Mouse (Mus musculus) small intestine, adult 2 months (tissue): Measurements from ENCODE around the gene Sec22c. TPM values are rescaled to one million over a fixed set of nuclear protein-coding genes. Genes with fewer than 3 reads are reported as not detected.

ENCODE experiments used
- H3K27ac ChIP-seq: fragments of 200-500 bp; 2 replicates; pipeline ENCODE4 v1.5.1; 2012; ENCODE audit warnings: low read depth, low read length, control low read depth, inconsistent platforms; ENCODE audit not compliant: insufficient read depth
- H3K27me3 ChIP-seq: fragments of 200-500 bp; 2 replicates; pipeline ENCODE4 v1.6.1; 2012; ENCODE audit warnings: mild to moderate bottlenecking, moderate library complexity, low read length, inconsistent platforms; ENCODE audit not compliant: control insufficient read depth, insufficient read depth
- H3K36me3 ChIP-seq: fragments of 200-500 bp; 2 replicates; pipeline ENCODE4 v1.6.1; 2012; ENCODE audit warnings: mild to moderate bottlenecking, low read length, control low read depth, inconsistent platforms; ENCODE audit not compliant: control insufficient read depth, insufficient read depth
- H3K4me1 ChIP-seq: fragments of 200-500 bp; 2 replicates; pipeline ENCODE4 v1.6.1; 2012; ENCODE audit warnings: low read length, inconsistent platforms, mixed read lengths; ENCODE audit not compliant: control insufficient read depth, insufficient read depth, insufficient read length
- H3K4me3 ChIP-seq: fragments of 200-500 bp; 2 replicates; pipeline ENCODE4 v1.5.1; 2012; ENCODE audit warnings: low read depth, mild to moderate bottlenecking, control low read depth, inconsistent platforms, low read length, moderate library complexity
- CTCF ChIP-seq: fragments of 200-500 bp; IDR thresholded peaks from 2 replicates; pipeline ENCODE4 v1.5.1; 2012; ENCODE audit warnings: low read depth, mild to moderate bottlenecking, control low read depth, inconsistent platforms, low read length, moderate library complexity, mixed read lengths; ENCODE audit not compliant: insufficient replicate concordance, insufficient read length; ENCODE audit errors: extremely low read depth
- POLR2A ChIP-seq: fragments of 200-500 bp; IDR thresholded peaks from 2 replicates; pipeline ENCODE4 v1.6.1; 2012; ENCODE audit warnings: low read depth, mild to moderate bottlenecking, control low read depth, inconsistent platforms, low read length, moderate library complexity
- WGBS: fragments of 180-500 bp; shearing (Covaris S2); methylation state at CpG from one replicate; pipeline ENCODE4 v1.1.7; 2018; 5-methylcytosine and 5-hydroxymethylcytosine counted together
- polyA plus RNA-seq: library from polyadenylated mRNA; depleted of rRNA; stranded (reverse); fragments of >200 nt; gene quantifications from 2 replicates; pipeline ENCODE4 v1.2.3, GENCODE M21; 2012; rRNA removed

The Sec22c gene
- polyA plus RNA-seq, 1 experiment: 27.0 TPM

- TF ChIP-seq POLR2A (0 out of 2 replicates have a peak, but pooled peaks have one; percentile 10), CTCF (0 out of 2 replicates have a peak, but pooled peaks have one; percentile 32)
- Histone ChIP-seq H3K36me3 (peaks cover 4% of the 10 kb centered on the region), H3K27me3 (no peaks in the 10 kb centered on the region), H3K4me3 (peak overlapping the region; percentile 73), H3K4me1 (peaks cover 14% of the 10 kb centered on the region), H3K27ac (peak overlapping the region; percentile 39)
- WGBS: 7% methylated on average over 27 of the region's 27 CpGs
These were observed 63.9 kb downstream of the Sec22c start for GRCm38 (mm10) chr9:121641235-121641915.

DNA sequence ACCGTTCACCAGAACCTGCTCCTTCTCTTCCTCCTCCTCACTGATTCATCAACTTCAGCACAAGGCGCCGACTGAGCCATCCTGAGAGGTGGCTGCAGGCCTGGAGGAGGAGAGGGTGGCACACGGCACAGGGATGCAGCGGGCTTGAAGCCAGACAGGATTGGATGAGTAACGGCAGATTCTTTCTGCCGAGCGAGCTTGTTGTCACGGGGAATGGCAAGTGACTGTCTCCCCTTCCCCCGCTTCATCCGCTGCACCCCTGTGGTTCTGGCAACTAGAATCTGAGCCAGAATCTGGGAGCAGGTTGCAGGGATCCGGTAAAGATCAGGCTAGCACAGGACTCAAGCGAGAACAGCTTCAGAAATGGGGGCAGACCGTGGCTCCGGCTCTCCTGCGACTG, 65.5 kb downstream of the Sec22c start:
- Histone ChIP-seq H3K4me1 (peaks cover 10% of the 10 kb centered on the region), H3K27me3 (no peaks in the 10 kb centered on the region), H3K27ac (no peak overlapping the region), H3K4me3 (no peak overlapping the region), H3K36me3 (no peaks in the 10 kb centered on the region)
- 85% methylated on average over 16 of the region's 16 CpGs for WGBS
- TF ChIP-seq POLR2A: no peak
- no peak for TF ChIP-seq CTCF

GRCm38 (mm10) chr9:121635835-121636576, 69.3 kb downstream of the Sec22c start:
- TF ChIP-seq CTCF (no peak), POLR2A (no peak)
- no peak overlapping the region for H3K4me3 ChIP-seq
- H3K36me3 ChIP-seq: no peaks in the 10 kb centered on the region
- no peak overlapping the region for H3K27ac ChIP-seq
- peaks cover 41% of the 10 kb centered on the region for H3K4me1 ChIP-seq
- WGBS: 64% methylated on average over 7 of the region's 7 CpGs
- H3K27me3 ChIP-seq: no peaks in the 10 kb centered on the region

DNA sequence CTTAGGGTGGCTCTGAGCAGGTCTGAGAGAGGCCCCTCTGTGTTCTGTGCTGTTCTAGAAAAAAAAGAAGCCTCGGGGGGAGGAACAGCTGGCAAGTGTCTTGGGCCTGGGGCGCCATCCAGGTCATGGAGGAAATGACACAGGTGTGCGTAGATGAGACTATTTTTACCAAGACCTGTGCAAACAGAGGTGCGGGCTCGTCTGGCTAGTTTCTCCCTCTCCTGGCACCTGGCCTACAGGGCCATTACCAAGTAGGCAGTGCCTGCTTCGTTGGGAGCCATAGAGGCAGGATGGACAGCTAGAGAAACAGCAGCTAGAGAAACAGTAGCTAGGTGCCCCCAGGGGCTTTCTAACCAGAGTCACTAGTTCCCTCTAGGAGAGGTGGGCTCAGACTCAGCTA, 72.0 kb downstream of the Sec22c start:
- 22% methylated on average over 6 of the region's 6 CpGs for WGBS

DNA sequence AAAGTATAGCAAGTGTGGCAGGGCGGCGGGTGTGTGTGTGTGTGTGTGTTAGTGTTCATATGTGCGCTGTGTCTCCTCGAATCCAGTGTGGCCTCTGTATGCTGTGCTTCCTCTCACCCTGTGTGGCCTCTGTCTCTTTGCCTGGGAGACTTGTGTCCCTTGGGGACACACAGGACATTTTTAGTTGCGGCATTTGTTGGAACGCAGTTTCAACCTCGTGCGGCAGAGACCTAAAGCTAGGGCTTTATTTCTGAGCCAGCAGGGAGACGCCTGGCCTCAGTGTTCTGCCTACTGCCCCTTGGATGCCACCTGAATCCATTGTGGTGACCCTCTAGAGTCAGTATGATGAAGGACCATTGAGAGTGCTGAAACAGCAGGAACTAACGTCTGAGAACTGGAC, 72.4 kb downstream of the Sec22c start:
- Histone ChIP-seq H3K27me3 (no peaks in the 10 kb centered on the region), H3K36me3 (no peaks in the 10 kb centered on the region), H3K4me3 (no peak overlapping the region), H3K4me1 (peaks cover 47% of the 10 kb centered on the region), H3K27ac (peak overlapping the region; percentile 58; the same call in 1 of the 2 replicates)
- TF ChIP-seq POLR2A: no peak
- no peak for TF ChIP-seq CTCF
- WGBS: 85% methylated on average over 10 of the region's 10 CpGs

More for the DNA sequence above, 72.0 kb downstream of the Sec22c start:
- Histone ChIP-seq H3K36me3 (no peaks in the 10 kb centered on the region), H3K4me3 (no peak overlapping the region), H3K27ac (peak overlapping the region; percentile 58), H3K4me1 (peaks cover 47% of the 10 kb centered on the region), H3K27me3 (no peaks in the 10 kb centered on the region)
- no peak for TF ChIP-seq POLR2A
- TF ChIP-seq CTCF: no peak

GRCm38 (mm10) chr9:121631946-121632345, 73.3 kb downstream of the Sec22c start:
- H3K4me1 ChIP-seq: peaks cover 47% of the 10 kb centered on the region
- H3K36me3 ChIP-seq: no peaks in the 10 kb centered on the region
- TF ChIP-seq CTCF: no peak
- TF ChIP-seq POLR2A: no peak
- no peak overlapping the region for H3K4me3 ChIP-seq
- WGBS: 28% methylated on average over 4 of the region's 4 CpGs
- H3K27ac ChIP-seq: peak overlapping the region; percentile 4; the same call in 1 of the 2 replicates
- H3K27me3 ChIP-seq: no peaks in the 10 kb centered on the region

- Histone ChIP-seq H3K27me3 (no peaks in the 10 kb centered on the region), H3K4me1 (peaks cover 45% of the 10 kb centered on the region), H3K4me3 (no peak overlapping the region), H3K36me3 (no peaks in the 10 kb centered on the region), H3K27ac (peak overlapping the region; percentile 17; the same call in 1 of the 2 replicates)
- WGBS: 21% methylated on average over 1 of the region's 1 CpGs
- TF ChIP-seq CTCF (no peak), POLR2A (no peak)
These were observed 74.7 kb downstream of the Sec22c start for GRCm38 (mm10) chr9:121630627-121631026.

Other genes with a start within 250 kb of the Sec22c start
- 168 and 248 TPM in 2 replicates for gene Cck, start 209.8 kb downstream of the Sec22c start, polyA plus RNA-seq
- 0.32 TPM in 1 of 2 replicates, not detected in the other for gene Lyzl4, start 63.4 kb downstream of the Sec22c start, polyA plus RNA-seq
- 43.5 and 171 TPM in 2 replicates for gene Vipr1, start 62.8 kb downstream of the Sec22c start, polyA plus RNA-seq
- gene Ss18l2, start 4.8 kb upstream of the Sec22c start, polyA plus RNA-seq: 10.9 and 11.6 TPM in 2 replicates
- gene Nktr, start 13.7 kb upstream of the Sec22c start, polyA plus RNA-seq: 16.7 and 30.2 TPM in 2 replicates
- gene Zfp651, start 53.8 kb upstream of the Sec22c start, polyA plus RNA-seq: 5.9 and 8.9 TPM in 2 replicates
- 0.14 TPM in 1 of 2 replicates, not detected in the other for gene Klhl40, start 72.1 kb upstream of the Sec22c start, polyA plus RNA-seq
- gene Hhatl, start 87.0 kb upstream of the Sec22c start, polyA plus RNA-seq: 5.1 and 5.2 TPM in 2 replicates
- gene Ccdc13, start 134.0 kb upstream of the Sec22c start, polyA plus RNA-seq: 0.65 TPM in 1 of 2 replicates, not detected in the other
- 7.0 and 11.4 TPM in 2 replicates for gene Higd1a, start 152.9 kb upstream of the Sec22c start, polyA plus RNA-seq
- 0.42 and 1.4 TPM in 2 replicates for gene Ackr2, start 192.9 kb upstream of the Sec22c start, polyA plus RNA-seq
- not detected in 2 replicates for gene Cyp8b1, start 210.8 kb upstream of the Sec22c start, polyA plus RNA-seq
- gene Fam198a, start 245.5 kb upstream of the Sec22c start, polyA plus RNA-seq: 0.24 and 0.39 TPM in 2 replicates